Mouse (Mus musculus) erythroblast, adult 5-6 weeks (primary cell): Measurements from ENCODE around the gene Nim1k. TPM values are rescaled to one million over a fixed set of nuclear protein-coding genes. Genes with fewer than 3 reads are reported as not detected.
A peak's percentile ranks its signal among the peaks of the same experiment; 100 is the strongest.
"Not testable (repeated sequence)": the region's sequence is repeated elsewhere in the genome, so short reads cannot be mapped to it uniquely, and the experiment has no call there.

Experiments
- ATAC-seq: replicated peaks from 2 replicates; pipeline ENCODE4 v1.8.0; 2016; ENCODE audit warnings: moderate number of reproducible peaks, mild to moderate bottlenecking, moderate TSS enrichment, inconsistent platforms; ENCODE audit not compliant: poor library complexity, low FRiP score, severe bottlenecking
- total RNA-seq, 2 experiments: library from RNA; stranded (forward) in 1 of 2; stranded (reverse) in 1 of 2; fragments of 150-400 nt in 1 of 2; fragments of 200-764, 138-1000 nt in 1 of 2; gene quantifications; 2 replicates each; pipeline versions ENCODE4 v1.2.3 to v1.2.4; 2015 to 2017; ENCODE audit warnings: low replicate concordance in 2 of 2

Nim1k gene
- total RNA-seq, 2 experiments from 2014 or later, result not detected

GRCm38 (mm10) chr13:119691958-119692357 lies 63.7 kb downstream of the Nim1k start:
- ATAC-seq, result not testable (repeated sequence)

DNA sequence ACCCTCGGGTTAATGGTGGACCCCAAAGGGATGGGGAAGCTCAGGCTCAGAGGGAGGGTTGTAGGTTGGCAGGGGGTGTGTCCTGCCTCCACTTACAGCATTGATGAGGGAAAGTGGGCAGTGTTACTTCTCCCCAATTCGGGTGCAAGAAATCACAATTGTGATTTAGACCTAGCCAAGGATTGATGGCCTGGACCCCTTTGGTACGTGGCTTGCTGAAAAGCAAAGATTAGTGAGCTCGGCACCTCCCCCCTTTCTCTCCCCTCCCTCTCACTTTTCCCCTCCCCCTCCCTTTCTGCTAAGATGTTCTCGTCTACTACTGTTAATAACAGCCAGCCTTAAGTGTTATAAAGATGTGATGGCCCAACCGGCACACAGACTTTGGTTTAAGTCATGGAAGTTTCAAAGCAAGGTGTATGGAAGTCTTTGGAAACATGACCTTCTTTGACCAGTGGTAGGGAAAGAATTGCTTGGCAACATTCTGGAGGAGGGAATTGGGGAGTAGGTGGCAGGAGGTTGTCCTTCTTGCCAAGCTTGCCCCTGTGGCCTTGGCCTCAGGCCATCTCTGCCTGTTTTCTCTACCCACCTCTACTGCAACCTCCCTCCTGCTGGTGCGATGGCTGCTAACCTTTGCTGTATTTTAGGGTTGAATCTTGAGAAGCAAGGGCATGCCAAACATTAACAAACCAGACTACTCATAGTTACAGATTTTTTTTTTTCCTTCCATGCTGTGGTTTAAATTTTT lies 64.6 kb downstream of the Nim1k start:
- no peak; the same call in 1 of the 2 replicates for ATAC-seq

GRCm38 (mm10) chr13:119690039-119690728 lies 65.5 kb downstream of the Nim1k start, which contains the start of gene Hmgcs1:
Hmgcs1 (plus strand) TSS chr13:119690379.
- peak; percentile 99 for ATAC-seq

- no peak for ATAC-seq
Measured at GRCm38 (mm10) chr13:119689709-119690038, 66.0 kb downstream of the Nim1k start.

DNA sequence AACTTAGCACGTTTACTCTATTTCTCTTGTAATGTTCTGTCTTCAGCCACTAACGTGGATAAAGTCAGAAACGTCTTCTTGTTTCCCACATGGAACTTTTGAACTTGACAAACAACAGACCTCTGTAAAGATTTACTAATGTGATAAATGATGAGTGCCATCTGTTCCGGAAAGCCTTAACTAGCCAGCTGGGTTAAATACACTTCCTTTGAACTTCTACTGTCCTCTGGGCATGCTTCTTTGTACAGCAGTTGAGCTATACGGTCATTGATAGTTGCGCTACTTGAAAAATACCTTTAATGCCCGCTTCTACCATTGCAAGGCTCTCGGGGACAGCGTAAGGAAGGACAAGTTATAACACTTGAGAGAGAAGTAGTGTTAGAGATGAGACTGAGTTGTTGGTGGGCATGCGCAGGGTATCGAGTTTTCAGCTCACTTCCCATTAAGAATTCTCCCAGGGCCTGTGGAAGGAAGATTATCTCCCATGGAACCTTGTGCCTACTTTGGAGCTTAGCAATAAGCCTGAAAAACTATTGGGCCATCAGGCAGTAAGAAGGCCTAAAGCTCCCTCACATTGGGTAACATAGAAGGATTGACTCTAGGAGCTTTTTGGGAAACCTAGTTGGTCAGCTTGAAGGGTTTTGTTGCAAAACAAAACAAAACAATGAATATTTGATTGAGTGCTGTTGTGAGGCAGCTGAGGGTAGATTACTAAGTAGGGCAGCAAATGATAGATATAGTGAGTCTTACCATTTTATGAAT lies 71.1 kb downstream of the Nim1k start:
- ATAC-seq, result no peak

DNA sequence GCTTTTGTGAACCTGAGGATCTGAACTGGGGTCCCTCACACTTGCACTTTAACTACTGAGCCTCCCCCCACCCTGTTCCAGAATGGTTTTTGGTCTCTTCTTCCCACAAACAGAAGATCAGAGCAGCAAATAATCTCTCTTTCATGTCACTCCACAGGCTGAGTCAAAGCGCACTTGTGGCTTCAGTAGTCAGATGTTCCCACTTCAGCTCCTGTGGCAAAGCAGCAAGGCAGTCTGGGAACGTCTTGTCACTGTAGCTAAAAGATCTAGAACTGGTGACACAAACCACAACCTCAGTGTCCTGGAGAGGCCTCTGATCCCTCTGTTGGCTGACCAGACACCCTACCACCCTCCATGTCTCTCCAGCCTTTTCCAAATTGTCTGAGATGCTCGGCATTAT lies 74.5 kb downstream of the Nim1k start:
- ATAC-seq, result no peak

GRCm38 (mm10) chr13:119679721-119680120 lies 76.0 kb downstream of the Nim1k start:
- no peak for ATAC-seq

- no peak for ATAC-seq
Measured at GRCm38 (mm10) chr13:119678794-119679193, 76.9 kb downstream of the Nim1k start.

DNA sequence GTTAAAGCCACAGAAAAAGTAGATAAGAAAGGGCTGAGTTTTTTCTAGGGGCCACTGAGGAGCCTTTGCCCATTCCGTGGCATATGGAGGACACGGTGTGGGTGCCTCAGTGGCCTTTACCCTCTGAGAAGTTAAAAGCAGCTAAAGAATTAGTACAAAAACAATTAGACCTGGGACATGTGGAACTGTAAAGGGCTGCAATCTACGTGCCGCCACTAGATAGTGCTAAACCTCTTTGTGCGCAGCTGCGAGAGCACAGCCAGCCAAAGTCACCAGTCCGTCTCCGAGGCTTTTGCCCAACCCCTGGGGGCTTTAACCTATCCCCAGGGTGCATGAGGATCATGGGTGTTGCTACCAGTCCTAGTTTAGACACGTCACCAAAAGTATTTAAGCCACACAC lies 94.3 kb downstream of the Nim1k start:
- not testable (repeated sequence) for ATAC-seq

Other genes starting within 250 kb of the Nim1k start
- gene Ccl28, start 132.1 kb downstream of the Nim1k start, total RNA-seq (2015; ENCODE audit: low replicate concordance), result not detected in 2 replicates
- not detected in 2 replicates for gene Ccl28, start 132.1 kb downstream of the Nim1k start, total RNA-seq (2017; ENCODE audit: low replicate concordance)
- gene Hmgcs1, start 65.5 kb downstream of the Nim1k start, total RNA-seq (2015; ENCODE audit: low replicate concordance), result 6.5 and 11.5 TPM in 2 replicates
- gene Hmgcs1, start 65.5 kb downstream of the Nim1k start, total RNA-seq (2017; ENCODE audit: low replicate concordance), result 5.1 and 7.1 TPM in 2 replicates
- 25.6 and 32.8 TPM in 2 replicates for gene Zfp131, start 35.0 kb upstream of the Nim1k start, total RNA-seq (2015; ENCODE audit: low replicate concordance)
- gene Zfp131, start 35.0 kb upstream of the Nim1k start, total RNA-seq (2017; ENCODE audit: low replicate concordance), result 16.3 and 28.3 TPM in 2 replicates
- gene AF067063, start 74.3 kb upstream of the Nim1k start, total RNA-seq (2015; ENCODE audit: low replicate concordance), result not detected in 2 replicates
- not detected in 2 replicates for gene AF067063, start 74.3 kb upstream of the Nim1k start, total RNA-seq (2017; ENCODE audit: low replicate concordance)
- gene D13Ertd608e, start 80.1 kb upstream of the Nim1k start, total RNA-seq (2015; ENCODE audit: low replicate concordance), result not detected in 2 replicates
- gene D13Ertd608e, start 80.1 kb upstream of the Nim1k start, total RNA-seq (2017; ENCODE audit: low replicate concordance), result not detected in 2 replicates
- gene Tcstv1, start 138.9 kb upstream of the Nim1k start, total RNA-seq (2015; ENCODE audit: low replicate concordance), result not detected in 2 replicates
- not detected in 2 replicates for gene Tcstv1, start 138.9 kb upstream of the Nim1k start, total RNA-seq (2017; ENCODE audit: low replicate concordance)
- not detected in 2 replicates for gene Gm21761, start 173.4 kb upstream of the Nim1k start, total RNA-seq (2015; ENCODE audit: low replicate concordance)
- not detected in 2 replicates for gene Gm21761, start 173.4 kb upstream of the Nim1k start, total RNA-seq (2017; ENCODE audit: low replicate concordance)
- gene B020031M17Rik, start 194.9 kb upstream of the Nim1k start, total RNA-seq (2015; ENCODE audit: low replicate concordance), result not detected in 2 replicates
- gene B020031M17Rik, start 194.9 kb upstream of the Nim1k start, total RNA-seq (2017; ENCODE audit: low replicate concordance), result not detected in 2 replicates